Mouse (Mus musculus) neural tube, embryonic 11.5 days (tissue): Measurements from ENCODE around the gene Ocel1. TPM values are rescaled to one million over a fixed set of nuclear protein-coding genes. Genes with fewer than 3 reads are reported as not detected.

Experiments used
- ATAC-seq: fragments of 200-750 bp; cut with Nextera tagmentation; 2 replicates; pipeline ENCODE4 v1.8.0; 2017; ENCODE audit warnings: moderate number of reproducible peaks, mild to moderate bottlenecking, moderate TSS enrichment, moderate library complexity; ENCODE audit not compliant: insufficient read depth, low FRiP score, low TSS enrichment
- DNase-seq: peaks from one replicate; pipeline ENCODE4 v3.0.0-alpha.2; 2015; ENCODE audit warnings: low spot score
- H3K27ac ChIP-seq: fragments of 300-500 bp; sonication (generic); 2 replicates; pipeline ENCODE4 v1.5.1; 2014; ENCODE audit warnings: low read depth, mild to moderate bottlenecking, low read length
- H3K27me3 ChIP-seq: fragments of 300-500 bp; sonication (generic); 2 replicates; pipeline ENCODE4 v1.6.1; 2014; ENCODE audit warnings: mild to moderate bottlenecking, low read length, mixed read lengths; ENCODE audit not compliant: control insufficient read depth, insufficient read depth
- H3K36me3 ChIP-seq: fragments of 300-500 bp; sonication (generic); 2 replicates; pipeline ENCODE4 v1.6.1; 2014; ENCODE audit warnings: mild to moderate bottlenecking, low read length, moderate library complexity, mixed read lengths; ENCODE audit not compliant: control insufficient read depth, insufficient read depth
- H3K4me1 ChIP-seq: fragments of 300-500 bp; sonication (generic); 2 replicates; pipeline ENCODE4 v1.6.1; 2014; ENCODE audit warnings: low read length, mixed read lengths; ENCODE audit not compliant: control insufficient read depth, insufficient read depth
- H3K4me2 ChIP-seq: fragments of 300-500 bp; sonication (generic); 2 replicates; pipeline ENCODE4 v1.6.1; 2014; ENCODE audit warnings: low read depth, mild to moderate bottlenecking, moderate library complexity
- H3K4me3 ChIP-seq: fragments of 300-500 bp; sonication (generic); 2 replicates; pipeline ENCODE4 v1.5.1; 2014; ENCODE audit warnings: low read depth, low read length
- H3K9ac ChIP-seq: fragments of 300-500 bp; sonication (generic); 2 replicates; pipeline ENCODE4 v1.6.1; 2014; ENCODE audit warnings: mild to moderate bottlenecking, low read length
- H3K9me3 ChIP-seq: fragments of 300-500 bp; sonication (generic); 2 replicates; pipeline ENCODE4 v1.6.1; 2016; ENCODE audit warnings: low read length; ENCODE audit not compliant: control insufficient read depth
- WGBS: fragments of 180-500 bp; shearing (Covaris S2); extraction: QIAGEN DNeasy Blood & Tissue Kit; methylation state at CpG from one replicate; pipeline ENCODE4 v1.1.7; 2014; 5-methylcytosine and 5-hydroxymethylcytosine counted together
- polyA plus RNA-seq: library from polyadenylated mRNA; unstranded; fragments of >200 nt; fragmentation: Nextera tagmentation; extraction: Ambion mirVana; gene quantifications from 2 replicates; pipeline ENCODE4 v1.2.1, GENCODE M21; 2014

Ocel1 gene
- polyA plus RNA-seq, 1 experiment from 2014 or later: 3.8 TPM

DNA sequence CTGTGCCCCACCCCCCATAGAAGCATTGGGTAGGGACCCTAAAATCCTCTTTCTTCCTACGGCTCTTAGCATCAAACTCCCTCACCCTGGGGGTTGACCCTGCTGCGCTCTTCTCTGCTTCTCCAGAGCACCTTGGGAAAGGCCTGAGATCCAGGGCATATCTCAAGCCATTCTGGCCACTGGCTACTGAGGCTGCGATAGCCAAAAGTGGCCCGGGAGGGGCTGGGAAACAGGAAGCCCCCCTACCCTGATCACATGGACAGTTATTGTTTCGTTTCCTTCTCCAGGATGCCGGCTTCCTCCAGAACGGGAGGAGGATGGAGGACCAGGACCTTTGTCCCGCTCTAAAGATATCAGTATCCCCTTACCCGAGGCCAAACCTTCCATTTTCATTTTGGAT, 24.5 kb downstream of the Ocel1 start, which contains the start of gene Ushbp1:
Ushbp1 (minus strand) TSS at position 174 of the 400 bp plus-strand sequence.
- Histone ChIP-seq H3K9ac (no peak within 1 kb of the TSS; the same call in 1 of the 2 replicates), H3K27me3 (no peaks in the 10 kb centered on the region), H3K36me3 (peaks cover 4% of the 10 kb centered on the region), H3K27ac (peak within 1 kb of the TSS; percentile 44; the same call in 1 of the 2 replicates), H3K4me3 (peak within 1 kb of the TSS; percentile 61), H3K4me1 (peaks cover 6% of the 10 kb centered on the region), H3K4me2 (peak within 1 kb of the TSS; percentile 35), H3K9me3 (no peaks in the 10 kb centered on the region)
- DNase-seq (no peak), ATAC-seq (no peak)
- WGBS: 86% methylated on average over 9 of the region's 9 CpGs

DNA sequence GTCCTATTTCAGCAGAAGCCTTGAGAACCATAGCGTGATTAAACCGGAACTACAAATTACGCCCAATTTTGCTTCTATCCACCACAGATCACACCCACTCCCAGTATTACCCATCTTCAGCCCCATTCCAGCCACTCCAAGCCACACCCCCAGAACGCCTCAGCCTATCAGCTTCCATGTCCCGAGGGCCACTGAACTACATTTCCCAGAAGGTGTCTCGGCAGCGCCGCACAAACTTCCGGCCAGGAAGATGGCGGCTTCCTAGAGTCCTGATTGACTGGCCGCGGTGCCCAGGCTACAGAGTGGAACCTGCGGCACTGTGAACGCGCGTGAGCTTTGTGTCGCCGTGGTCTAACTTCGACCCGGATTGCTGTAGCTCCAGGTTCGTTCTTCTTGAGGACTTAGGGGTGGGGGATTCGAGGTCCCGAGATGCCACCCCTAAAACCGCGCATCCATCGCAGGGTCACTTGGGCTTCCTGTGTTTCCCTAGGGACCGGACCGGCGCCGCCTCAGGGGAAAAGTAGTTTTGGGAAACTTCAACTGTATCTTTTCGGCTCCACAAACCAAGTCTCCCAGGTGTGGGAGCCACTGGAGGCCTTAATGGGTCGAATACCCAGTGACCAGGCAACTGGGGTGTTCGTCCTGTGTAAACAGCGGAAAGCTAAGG, 25.7 kb downstream of the Ocel1 start, which contains the start of gene Babam1:
Babam1 (plus strand) TSS at position 223 of the 667 bp plus-strand sequence.
- peaks cover 4% of the 10 kb centered on the region for H3K36me3 ChIP-seq
- WGBS: 1% methylated on average over 34 of the region's 34 CpGs
- DNase-seq (peak; percentile 91), ATAC-seq (peak; percentile 97)
- peak within 1 kb of the TSS; percentile 68 for H3K4me2 ChIP-seq
- peak within 1 kb of the TSS; percentile 61 for H3K4me3 ChIP-seq
- peaks cover 6% of the 10 kb centered on the region for H3K4me1 ChIP-seq
- H3K27me3 ChIP-seq: no peaks in the 10 kb centered on the region
- H3K9me3 ChIP-seq: no peaks in the 10 kb centered on the region
- H3K9ac ChIP-seq: peak within 1 kb of the TSS; percentile 55
- H3K27ac ChIP-seq: peak within 1 kb of the TSS; percentile 44; the same call in 1 of the 2 replicates

DNA sequence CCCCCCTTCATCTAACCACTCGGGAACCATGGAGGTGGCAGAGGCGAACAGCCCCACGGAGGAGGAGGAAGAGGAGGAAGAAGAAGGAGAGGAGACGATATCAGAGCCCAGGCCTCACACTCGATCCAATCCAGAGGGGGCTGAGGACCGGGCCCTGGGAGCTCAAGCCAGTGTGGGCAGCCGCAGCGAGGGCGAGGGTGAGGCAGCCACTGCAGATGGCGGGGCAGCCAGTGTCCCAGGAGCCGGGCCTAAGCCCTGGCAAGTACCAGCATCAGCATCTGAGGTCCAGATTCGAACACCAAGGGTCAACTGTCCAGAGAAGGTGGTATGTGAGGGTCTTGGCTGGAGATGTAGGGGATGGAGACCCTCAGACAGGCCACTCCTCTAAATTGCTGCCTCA, 26.6 kb downstream of the Ocel1 start:
- Histone ChIP-seq H3K9ac (peak overlapping the region; percentile 55; the same call in 1 of the 2 replicates), H3K9me3 (no peaks in the 10 kb centered on the region), H3K27me3 (no peaks in the 10 kb centered on the region), H3K27ac (no peak overlapping the region), H3K4me2 (peak overlapping the region; percentile 68), H3K4me3 (peak overlapping the region; percentile 61), H3K4me1 (peaks cover 6% of the 10 kb centered on the region), H3K36me3 (peaks cover 4% of the 10 kb centered on the region)
- WGBS: 88% methylated on average over 12 of the region's 12 CpGs
- no peak for DNase-seq
- ATAC-seq: no peak

DNA sequence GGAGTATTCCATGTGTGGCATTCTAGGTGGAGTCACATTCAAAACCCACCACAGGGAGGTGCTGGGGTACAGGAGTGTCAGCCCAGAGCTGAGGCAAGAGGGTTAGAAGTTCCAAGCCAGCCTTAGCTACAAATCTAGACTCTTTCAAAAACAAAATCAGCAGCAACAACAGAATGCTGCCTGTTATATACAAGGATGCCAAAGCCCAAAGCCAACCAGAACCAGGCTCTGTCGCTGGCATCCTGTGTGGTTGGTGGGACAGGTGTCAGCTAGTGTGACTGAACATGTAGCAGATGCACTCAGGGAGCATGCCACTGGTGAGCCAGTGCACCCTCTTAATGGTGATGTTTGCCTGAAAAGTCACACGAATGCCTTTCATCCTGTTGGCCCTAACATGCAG, 29.7 kb downstream of the Ocel1 start:
- no peaks in the 10 kb centered on the region for H3K9me3 ChIP-seq
- peaks cover 4% of the 10 kb centered on the region for H3K36me3 ChIP-seq
- no peak for ATAC-seq
- H3K4me3 ChIP-seq: no peak overlapping the region
- no peak overlapping the region for H3K9ac ChIP-seq
- no peak overlapping the region for H3K4me2 ChIP-seq
- 89% methylated on average over 2 of the region's 2 CpGs for WGBS
- H3K27ac ChIP-seq: no peak overlapping the region
- H3K27me3 ChIP-seq: no peaks in the 10 kb centered on the region
- peaks cover 6% of the 10 kb centered on the region for H3K4me1 ChIP-seq
- no peak for DNase-seq

DNA sequence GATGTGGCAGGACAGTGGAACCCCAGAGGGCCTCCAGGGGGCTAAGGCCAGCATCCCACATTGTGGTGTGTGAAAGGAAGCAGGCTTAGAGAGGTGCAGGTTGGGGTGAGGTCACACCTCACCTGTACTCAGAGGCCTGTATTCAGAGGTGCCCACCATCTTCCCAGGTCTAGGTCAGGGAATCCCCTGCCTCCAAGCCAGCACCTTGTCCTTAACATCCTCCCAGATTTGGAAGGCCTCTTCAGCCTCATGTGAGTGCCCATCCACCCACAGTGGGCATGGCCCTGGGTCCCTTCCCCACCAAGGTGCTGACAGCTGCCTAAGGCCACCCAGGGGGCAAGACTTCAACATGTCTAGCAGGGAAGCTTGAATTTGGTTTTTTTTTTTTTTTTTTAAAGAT, 30.4 kb downstream of the Ocel1 start:
- Histone ChIP-seq H3K36me3 (peaks cover 4% of the 10 kb centered on the region), H3K4me3 (no peak overlapping the region), H3K9ac (no peak overlapping the region), H3K27me3 (no peaks in the 10 kb centered on the region), H3K4me1 (peaks cover 9% of the 10 kb centered on the region), H3K4me2 (no peak overlapping the region), H3K27ac (no peak overlapping the region), H3K9me3 (no peaks in the 10 kb centered on the region)
- DNase-seq (no peak), ATAC-seq (no peak)

DNA sequence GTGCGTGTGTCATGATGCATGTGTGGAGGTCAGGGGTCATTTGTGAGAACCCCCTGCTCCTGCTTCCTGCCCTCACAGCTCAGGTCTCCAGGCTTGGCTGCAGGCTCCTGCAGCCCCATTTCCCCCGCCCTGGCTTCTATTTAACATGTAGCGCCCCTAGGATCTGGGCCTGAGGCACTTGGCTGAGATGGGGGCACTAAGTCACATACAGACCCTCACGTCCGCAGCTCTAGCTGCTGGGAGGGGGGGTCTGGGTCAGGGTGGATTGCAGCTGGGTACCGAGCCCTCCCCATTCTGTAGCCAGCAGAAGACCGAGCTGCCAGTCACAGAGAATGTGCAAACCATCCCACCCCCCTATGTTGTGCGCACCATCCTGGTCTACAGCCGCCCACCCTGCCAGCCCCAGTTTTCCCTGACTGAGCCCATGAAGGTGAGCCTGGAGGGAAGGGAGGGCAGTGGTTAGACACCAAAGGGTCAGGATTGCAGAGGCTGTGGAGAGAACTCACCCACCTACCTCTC, 31.4 kb downstream of the Ocel1 start:
- Histone ChIP-seq H3K4me2 (no peak overlapping the region), H3K27me3 (no peaks in the 10 kb centered on the region), H3K36me3 (peaks cover 4% of the 10 kb centered on the region), H3K9ac (no peak overlapping the region), H3K4me3 (no peak overlapping the region), H3K4me1 (peaks cover 11% of the 10 kb centered on the region), H3K27ac (no peak overlapping the region), H3K9me3 (no peaks in the 10 kb centered on the region)
- no peak for ATAC-seq
- DNase-seq: no peak
- 91% methylated on average over 9 of the region's 9 CpGs for WGBS

DNA sequence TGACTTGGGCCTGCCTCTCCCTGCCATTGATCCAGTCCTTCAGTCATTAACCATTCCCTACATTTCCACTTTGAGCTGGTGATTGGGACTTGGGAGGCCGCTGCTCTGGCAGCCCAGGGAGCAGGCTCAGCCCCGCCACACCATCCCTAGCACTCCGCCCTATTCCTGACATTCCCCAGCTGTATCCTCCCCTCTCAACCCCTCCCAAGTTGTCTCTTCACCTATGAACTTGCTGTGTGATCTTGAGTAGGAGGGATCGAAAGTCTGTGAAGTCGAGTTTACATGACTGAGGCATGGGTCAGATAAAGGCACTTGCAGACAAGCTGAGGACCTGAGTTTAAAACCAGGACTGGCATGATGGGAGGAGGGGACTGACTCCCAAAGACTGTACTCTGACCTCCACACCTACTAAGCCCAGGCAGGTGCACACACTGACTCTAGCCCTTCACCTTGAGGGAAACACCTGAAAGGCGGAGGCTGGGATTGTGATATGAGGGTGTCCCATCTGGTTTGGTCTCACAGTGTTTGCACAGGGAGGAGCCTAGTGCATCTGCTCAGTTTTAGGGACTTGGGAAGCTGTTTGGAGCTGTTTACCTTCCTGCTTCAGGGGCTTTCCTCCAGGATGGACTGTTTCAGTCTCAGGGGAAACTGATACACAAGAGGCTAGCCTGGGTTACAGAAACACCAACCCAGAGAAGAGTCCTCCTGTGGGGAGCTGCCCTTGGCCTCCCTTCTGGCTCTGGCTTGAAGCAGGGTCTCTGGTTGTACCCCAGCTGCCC, 32.2 kb downstream of the Ocel1 start:
- 89% methylated on average over 6 of the region's 6 CpGs for WGBS
- Histone ChIP-seq H3K4me2 (no peak overlapping the region), H3K27ac (no peak overlapping the region), H3K9me3 (no peaks in the 10 kb centered on the region), H3K9ac (no peak overlapping the region), H3K4me3 (no peak overlapping the region), H3K36me3 (peaks cover 4% of the 10 kb centered on the region), H3K4me1 (peaks cover 7% of the 10 kb centered on the region; the same call in 1 of the 2 replicates), H3K27me3 (no peaks in the 10 kb centered on the region)
- ATAC-seq (no peak), DNase-seq (no peak)

DNA sequence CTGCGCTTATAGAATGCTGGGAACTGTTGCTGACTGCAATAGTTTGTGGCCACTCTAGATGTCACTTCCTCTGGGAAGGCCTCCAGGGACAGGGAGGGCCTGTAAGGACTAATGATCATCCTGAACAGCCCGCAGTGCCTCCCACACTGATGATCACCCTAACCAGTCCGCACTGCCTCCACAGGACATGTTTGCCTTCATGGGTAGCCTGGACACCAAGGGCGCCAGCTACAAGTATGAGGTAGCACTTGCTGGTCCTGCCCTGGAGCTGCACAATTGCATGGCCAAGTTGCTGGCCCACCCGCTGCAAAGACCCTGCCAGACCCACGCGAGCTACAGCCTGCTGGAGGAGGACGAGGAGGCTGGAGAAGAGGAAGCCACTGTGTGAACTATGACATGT, 32.9 kb downstream of the Ocel1 start:
- Histone ChIP-seq H3K4me3 (no peak overlapping the region), H3K9ac (no peak overlapping the region), H3K27ac (no peak overlapping the region), H3K36me3 (peaks cover 4% of the 10 kb centered on the region; the same call in 1 of the 2 replicates), H3K4me1 (peaks cover 7% of the 10 kb centered on the region; the same call in 1 of the 2 replicates), H3K9me3 (no peaks in the 10 kb centered on the region), H3K27me3 (no peaks in the 10 kb centered on the region), H3K4me2 (no peak overlapping the region)
- no peak for DNase-seq
- ATAC-seq: no peak
- 92% methylated on average over 8 of the region's 8 CpGs for WGBS
